Mouse (Mus musculus) embryonic facial prominence, embryonic 11.5 days (tissue): ENCODE measurements around the gene Pou1f1. TPM values are rescaled to one million over a fixed set of nuclear protein-coding genes. Genes with fewer than 3 reads are reported as not detected.

Source experiments
- ATAC-seq: fragments of 200-750 bp; cut with Nextera tagmentation; replicated peaks from 2 replicates; pipeline ENCODE4 v1.8.0; 2017; ENCODE audit warnings: low read depth; ENCODE audit not compliant: insufficient number of reproducible peaks, low FRiP score, low TSS enrichment
- DNase-seq: peaks from one replicate; pipeline ENCODE4 v3.0.0-alpha.2; 2015; ENCODE audit warnings: low spot score
- H3K27ac ChIP-seq: fragments of 300-500 bp; sonication (generic); replicated peaks from 2 replicates; pipeline ENCODE4 v1.5.1; 2014; ENCODE audit warnings: mild to moderate bottlenecking, low read depth, low read length, control low read depth
- H3K27me3 ChIP-seq: fragments of 300-500 bp; sonication (generic); 2 replicates; pipeline ENCODE4 v1.6.1; 2014; ENCODE audit warnings: mild to moderate bottlenecking, low read length, moderate library complexity, mixed read lengths; ENCODE audit not compliant: control insufficient read depth, insufficient read depth
- H3K36me3 ChIP-seq: fragments of 300-500 bp; sonication (generic); replicated peaks from 2 replicates; pipeline ENCODE4 v1.6.1; 2014; ENCODE audit warnings: low read depth, mild to moderate bottlenecking, low read length, moderate library complexity, mixed read lengths; ENCODE audit not compliant: control insufficient read depth, insufficient read depth
- H3K4me1 ChIP-seq: fragments of 300-500 bp; sonication (generic); 2 replicates; pipeline ENCODE4 v1.6.1; 2014; ENCODE audit warnings: low read length, mixed read lengths; ENCODE audit not compliant: control insufficient read depth, insufficient read depth
- H3K4me2 ChIP-seq: fragments of 300-500 bp; sonication (generic); 2 replicates; pipeline ENCODE4 v1.6.1; 2014; ENCODE audit warnings: low read depth, mild to moderate bottlenecking, control low read depth, low read length, moderate library complexity
- H3K4me3 ChIP-seq: fragments of 300-500 bp; sonication (generic); 2 replicates; pipeline ENCODE4 v1.5.1; 2014; ENCODE audit warnings: low read depth, low read length, control low read depth
- H3K9ac ChIP-seq: fragments of 300-500 bp; sonication (generic); replicated peaks from 2 replicates; pipeline ENCODE4 v1.6.1; 2014; ENCODE audit warnings: mild to moderate bottlenecking, control low read depth, low read length
- H3K9me3 ChIP-seq: fragments of 300-500 bp; sonication (generic); replicated peaks from 2 replicates; pipeline ENCODE4 v1.6.1; 2016; ENCODE audit warnings: mild to moderate bottlenecking, low read length, inconsistent platforms, mixed read lengths; ENCODE audit not compliant: control insufficient read depth
- WGBS: fragments of 180-500 bp; shearing (Covaris S2); extraction: QIAGEN DNeasy Blood & Tissue Kit; methylation state at CpG from one replicate; pipeline ENCODE4 v1.1.7; 2014; 5-methylcytosine and 5-hydroxymethylcytosine counted together
- polyA plus RNA-seq: library from polyadenylated mRNA; unstranded; fragments of >200 nt; fragmentation: Nextera tagmentation; extraction: Ambion mirVana; gene quantifications from 2 replicates; pipeline ENCODE4 v1.2.1, GENCODE M21; 2014

Gene Pou1f1
- polyA plus RNA-seq, 1 experiment from 2014 or later = not detected

- H3K4me2 ChIP-seq = no peak overlapping the region
- H3K27me3 ChIP-seq = no peaks in the 10 kb centered on the region
- ATAC-seq (no peak), DNase-seq (no peak)
- no peak overlapping the region for H3K27ac ChIP-seq
- no peaks in the 10 kb centered on the region for H3K4me1 ChIP-seq
- H3K4me3 ChIP-seq = no peak overlapping the region
- no peaks in the 10 kb centered on the region for H3K9me3 ChIP-seq
- WGBS = 81% methylated on average over 5 of the region's 5 CpGs
- no peaks in the 10 kb centered on the region for H3K36me3 ChIP-seq
- H3K9ac ChIP-seq = no peak overlapping the region
Measured at GRCm38 (mm10) chr16:65526695-65527094, 6.4 kb downstream of the Pou1f1 start.

- no peaks in the 10 kb centered on the region for H3K27me3 ChIP-seq
- no peak overlapping the region for H3K4me2 ChIP-seq
- DNase-seq (peak; percentile 52), ATAC-seq (no peak)
- no peak overlapping the region for H3K4me3 ChIP-seq
- 8% methylated on average over 5 of the region's 5 CpGs for WGBS
- H3K36me3 ChIP-seq = no peaks in the 10 kb centered on the region
- no peaks in the 10 kb centered on the region for H3K9me3 ChIP-seq
- no peaks in the 10 kb centered on the region for H3K4me1 ChIP-seq
- no peak overlapping the region for H3K27ac ChIP-seq
- H3K9ac ChIP-seq = no peak overlapping the region
Measured at GRCm38 (mm10) chr16:65529589-65529988, 9.3 kb downstream of the Pou1f1 start.

- 73% methylated on average over 8 of the region's 8 CpGs for WGBS
- Histone ChIP-seq H3K4me2 (no peak overlapping the region), H3K36me3 (no peaks in the 10 kb centered on the region), H3K9ac (no peak overlapping the region), H3K27me3 (no peaks in the 10 kb centered on the region), H3K4me3 (no peak overlapping the region), H3K4me1 (no peaks in the 10 kb centered on the region), H3K9me3 (no peaks in the 10 kb centered on the region), H3K27ac (no peak overlapping the region)
- no peak for ATAC-seq
- no peak for DNase-seq
Measured at GRCm38 (mm10) chr16:65531663-65532062, 11.4 kb downstream of the Pou1f1 start.

- no peaks in the 10 kb centered on the region for H3K27me3 ChIP-seq
- H3K4me1 ChIP-seq = no peaks in the 10 kb centered on the region
- H3K9ac ChIP-seq = no peak overlapping the region
- 28% methylated on average over 12 of the region's 12 CpGs for WGBS
- H3K27ac ChIP-seq = no peak overlapping the region
- H3K4me3 ChIP-seq = no peak overlapping the region
- DNase-seq = peak; percentile 87
- no peak for ATAC-seq
- no peak overlapping the region for H3K4me2 ChIP-seq
- H3K9me3 ChIP-seq = no peaks in the 10 kb centered on the region
- H3K36me3 ChIP-seq = no peaks in the 10 kb centered on the region
Measured at GRCm38 (mm10) chr16:65533315-65533999, 13.1 kb downstream of the Pou1f1 start.

GRCm38 (mm10) chr16:65543676-65544293, 23.5 kb downstream of the Pou1f1 start:
- no peak overlapping the region for H3K4me3 ChIP-seq
- no peaks in the 10 kb centered on the region for H3K27me3 ChIP-seq
- no peaks in the 10 kb centered on the region for H3K4me1 ChIP-seq
- no peak overlapping the region for H3K9ac ChIP-seq
- WGBS = 92% methylated on average over 11 of the region's 11 CpGs
- ATAC-seq = no peak
- no peak for DNase-seq
- no peak overlapping the region for H3K4me2 ChIP-seq
- H3K36me3 ChIP-seq = no peaks in the 10 kb centered on the region
- no peak overlapping the region for H3K27ac ChIP-seq
- no peaks in the 10 kb centered on the region for H3K9me3 ChIP-seq

GRCm38 (mm10) chr16:65548960-65549359, 28.6 kb downstream of the Pou1f1 start:
- WGBS = 86% methylated on average over 7 of the region's 7 CpGs
- no peak overlapping the region for H3K4me2 ChIP-seq
- no peak overlapping the region for H3K27ac ChIP-seq
- no peaks in the 10 kb centered on the region for H3K36me3 ChIP-seq
- ATAC-seq (no peak), DNase-seq (no peak)
- no peak overlapping the region for H3K4me3 ChIP-seq
- no peaks in the 10 kb centered on the region for H3K9me3 ChIP-seq
- no peak overlapping the region for H3K9ac ChIP-seq
- H3K27me3 ChIP-seq = no peaks in the 10 kb centered on the region
- no peaks in the 10 kb centered on the region for H3K4me1 ChIP-seq

GRCm38 (mm10) chr16:65550814-65551213, 30.5 kb downstream of the Pou1f1 start:
- ATAC-seq = no peak
- WGBS = 63% methylated on average over 13 of the region's 13 CpGs

GRCm38 (mm10) chr16:65554267-65554666, 34.0 kb downstream of the Pou1f1 start:
- 70% methylated on average over 5 of the region's 5 CpGs for WGBS
- Histone ChIP-seq H3K9me3 (no peaks in the 10 kb centered on the region), H3K4me1 (no peaks in the 10 kb centered on the region), H3K27me3 (no peaks in the 10 kb centered on the region), H3K27ac (no peak overlapping the region), H3K4me2 (no peak overlapping the region), H3K36me3 (no peaks in the 10 kb centered on the region), H3K9ac (no peak overlapping the region), H3K4me3 (no peak overlapping the region)
- no peak for DNase-seq
- no peak for ATAC-seq

More at GRCm38 (mm10) chr16:65550814-65551213, 30.5 kb downstream of the Pou1f1 start:
- H3K4me1 ChIP-seq = no peaks in the 10 kb centered on the region
- no peak overlapping the region for H3K9ac ChIP-seq
- H3K36me3 ChIP-seq = no peaks in the 10 kb centered on the region
- no peak overlapping the region for H3K4me3 ChIP-seq
- H3K27me3 ChIP-seq = no peaks in the 10 kb centered on the region
- no peak overlapping the region for H3K27ac ChIP-seq
- no peak overlapping the region for H3K4me2 ChIP-seq
- no peaks in the 10 kb centered on the region for H3K9me3 ChIP-seq
- no peak for DNase-seq
